Mouse (Mus musculus) heart, adult 2 months (tissue): ENCODE measurements around the gene Clec2d. TPM values are rescaled to one million over a fixed set of nuclear protein-coding genes. Genes with fewer than 3 reads are reported as not detected.

Experiments used
- DNase-seq, 2 experiments: peaks; one replicate each; pipeline ENCODE4 v3.0.0; 2021
- H3K27ac ChIP-seq: fragments of 200-600 bp; 2 replicates; pipeline ENCODE4 v1.8.1; 2022
- H3K27me3 ChIP-seq: fragments of 200-500 bp; 2 replicates; pipeline ENCODE4 v1.6.1; 2012; ENCODE audit warnings: mild to moderate bottlenecking, low read length, inconsistent platforms, mixed read lengths; ENCODE audit not compliant: control insufficient read depth, insufficient read depth
- H3K36me3 ChIP-seq: fragments of 200-500 bp; 2 replicates; pipeline ENCODE4 v1.6.1; 2012; ENCODE audit warnings: low read length, inconsistent platforms; ENCODE audit not compliant: control insufficient read depth, insufficient read depth
- H3K4me1 ChIP-seq: fragments of 200-500 bp; 2 replicates; pipeline ENCODE4 v1.6.1; 2011; ENCODE audit warnings: low read length; ENCODE audit not compliant: control insufficient read depth, insufficient read depth
- H3K4me3 ChIP-seq: fragments of 200-600 bp; 2 replicates; pipeline ENCODE4 v1.8.1; 2022
- H3K79me2 ChIP-seq: fragments of 200-500 bp; replicated peaks from 2 replicates; pipeline ENCODE4 v1.6.1; 2012; ENCODE audit warnings: mild to moderate bottlenecking, inconsistent platforms, low read length, moderate library complexity, mixed read lengths; ENCODE audit not compliant: control insufficient read depth, insufficient read depth
- H3K9ac ChIP-seq: fragments of 200-500 bp; 2 replicates; pipeline ENCODE4 v1.6.1; 2012; ENCODE audit warnings: low read depth, mild to moderate bottlenecking, control low read depth, inconsistent platforms, low read length, mixed read lengths
- CTCF ChIP-seq: fragments of 200-600 bp; IDR thresholded peaks from 2 replicates; pipeline ENCODE4 v1.8.1; 2022; ENCODE audit warnings: antibody characterized with exemption, mild to moderate bottlenecking, moderate library complexity
- EP300 ChIP-seq: fragments of 200-500 bp; IDR thresholded peaks from 2 replicates; pipeline ENCODE4 v1.6.1; 2011; ENCODE audit warnings: low read depth, low read length, control low read depth; ENCODE audit not compliant: insufficient read depth
- POLR2A ChIP-seq: fragments of 200-500 bp; IDR thresholded peaks from 2 replicates; pipeline ENCODE4 v1.6.1; 2011; ENCODE audit warnings: mild to moderate bottlenecking, low read depth, low read length, control low read depth; ENCODE audit not compliant: insufficient read depth
- WGBS: fragments of 180-500 bp; shearing (Covaris S2); methylation state at CpG from one replicate; pipeline ENCODE4 v1.1.7; 2018; 5-methylcytosine and 5-hydroxymethylcytosine counted together
- intact Hi-C: fragments of 180-260 bp; cut with DNase I; formaldehyde crosslinking; loops from one replicate; pipeline ENCODE4 v1.15.1; 2025
- polyA plus RNA-seq: library from polyadenylated mRNA; depleted of rRNA; stranded (reverse); fragments of >200 nt; gene quantifications from 2 replicates; pipeline ENCODE4 v1.2.3, GENCODE M21; 2012
- total RNA-seq, 2 experiments: library from RNA; stranded (reverse); gene quantifications; 2 replicates each; pipeline ENCODE4 v1.2.3; 2021

Clec2d gene
- total and polyA plus RNA-seq, 3 experiments = 28.7 to 40.7 (median 32.4) TPM

DNA sequence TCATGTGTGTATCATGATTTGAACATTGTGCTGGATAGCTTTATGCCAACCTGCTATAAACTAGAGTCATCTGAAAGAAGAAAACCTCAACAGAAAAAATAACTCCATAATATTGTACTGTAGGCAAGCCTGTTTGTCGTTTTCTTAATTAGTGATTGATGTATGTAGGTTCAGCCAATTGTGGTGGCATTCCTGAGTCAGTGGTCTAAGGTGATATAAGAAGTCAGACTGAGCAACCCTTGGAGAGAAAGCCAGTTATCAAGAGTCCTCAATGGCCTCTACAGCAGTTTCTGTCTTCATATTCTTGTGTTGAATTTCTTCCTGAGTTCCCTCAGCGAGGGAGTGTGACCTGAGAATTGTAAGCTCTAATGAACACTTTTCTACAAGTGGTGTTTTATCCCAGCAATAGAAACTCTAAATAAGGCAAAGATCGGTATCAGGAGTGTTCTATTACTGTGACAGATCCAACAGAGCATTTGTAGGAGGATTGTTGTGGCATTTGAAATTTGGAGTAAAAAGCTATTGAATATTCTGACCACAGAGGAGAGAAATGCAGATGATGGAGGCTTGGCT, 17.7 kb upstream of the Clec2d start:
- WGBS = 80% methylated on average over 3 of the region's 3 CpGs
- H3K27ac ChIP-seq = no peak overlapping the region
- H3K4me3 ChIP-seq = no peak overlapping the region
- no peaks in the 10 kb centered on the region for H3K36me3 ChIP-seq
- H3K27me3 ChIP-seq = no peaks in the 10 kb centered on the region
- intact Hi-C loops = no loop called here
- H3K4me1 ChIP-seq = no peaks in the 10 kb centered on the region
- DNase-seq = no peak
- TF ChIP-seq EP300 = no peak
- TF ChIP-seq CTCF = no peak
- TF ChIP-seq POLR2A = no peak
- no peak overlapping the region for H3K9ac ChIP-seq
- no peaks in the 10 kb centered on the region for H3K79me2 ChIP-seq

- no peaks in the 10 kb centered on the region for H3K79me2 ChIP-seq
- DNase-seq = no peak
- no peaks in the 10 kb centered on the region for H3K36me3 ChIP-seq
- WGBS = 76% methylated on average over 1 of the region's 1 CpGs
- TF ChIP-seq CTCF (no peak), POLR2A (no peak), EP300 (no peak)
- H3K4me3 ChIP-seq = no peak overlapping the region
- no peaks in the 10 kb centered on the region for H3K27me3 ChIP-seq
- H3K4me1 ChIP-seq = no peaks in the 10 kb centered on the region
- no peak overlapping the region for H3K27ac ChIP-seq
- intact Hi-C loops = no loop called here
- H3K9ac ChIP-seq = no peak overlapping the region
These were observed 16.8 kb upstream of the Clec2d start for GRCm38 (mm10) chr6:129163606-129164005.

- Histone ChIP-seq H3K27me3 (no peaks in the 10 kb centered on the region), H3K36me3 (no peaks in the 10 kb centered on the region), H3K9ac (no peak overlapping the region), H3K27ac (no peak overlapping the region), H3K4me1 (no peaks in the 10 kb centered on the region), H3K79me2 (no peaks in the 10 kb centered on the region), H3K4me3 (no peak overlapping the region)
- DNase-seq = no peak
- intact Hi-C loops = no loop called here
- 100% methylated on average over 1 of the region's 1 CpGs for WGBS
- TF ChIP-seq POLR2A (no peak), CTCF (no peak), EP300 (no peak)
These were observed 9.5 kb upstream of the Clec2d start for GRCm38 (mm10) chr6:129170925-129171324.

- DNase-seq = no peak
- H3K27ac ChIP-seq = no peak overlapping the region
- no peak overlapping the region for H3K9ac ChIP-seq
- TF ChIP-seq POLR2A = no peak
- TF ChIP-seq CTCF = no peak
- TF ChIP-seq EP300 = no peak
- no peak overlapping the region for H3K4me3 ChIP-seq
- H3K4me1 ChIP-seq = no peaks in the 10 kb centered on the region
- WGBS = 98% methylated on average over 1 of the region's 1 CpGs
- H3K36me3 ChIP-seq = no peaks in the 10 kb centered on the region
- intact Hi-C loops = no loop called here
- H3K27me3 ChIP-seq = no peaks in the 10 kb centered on the region
- H3K79me2 ChIP-seq = no peaks in the 10 kb centered on the region
These were observed 8.7 kb upstream of the Clec2d start for GRCm38 (mm10) chr6:129171675-129172074.

- no peaks in the 10 kb centered on the region for H3K79me2 ChIP-seq
- TF ChIP-seq POLR2A (no peak), EP300 (no peak), CTCF (no peak)
- no peaks in the 10 kb centered on the region for H3K27me3 ChIP-seq
- DNase-seq = no peak
- H3K36me3 ChIP-seq = no peaks in the 10 kb centered on the region
- H3K9ac ChIP-seq = no peak overlapping the region
- H3K27ac ChIP-seq = no peak overlapping the region; the same call in 1 of the 2 replicates
- H3K4me3 ChIP-seq = no peak overlapping the region
- intact Hi-C loops = loop anchor here (5.0 kb wide), 2 partner anchors 43 to 323 kb away; no protein-coding TSS in a partner anchor
- H3K4me1 ChIP-seq = peaks cover 1% of the 10 kb centered on the region; the same call in 1 of the 2 replicates
These were observed 5.6 kb upstream of the Clec2d start for GRCm38 (mm10) chr6:129174836-129175235.

GRCm38 (mm10) chr6:129175612-129176011, 4.8 kb upstream of the Clec2d start:
- no peak overlapping the region for H3K4me3 ChIP-seq
- H3K79me2 ChIP-seq = no peaks in the 10 kb centered on the region
- intact Hi-C loops = loop anchor here (5.0 kb wide), 2 partner anchors 43 to 323 kb away; no protein-coding TSS in a partner anchor
- no peak for DNase-seq
- H3K27me3 ChIP-seq = no peaks in the 10 kb centered on the region
- H3K9ac ChIP-seq = no peak overlapping the region
- TF ChIP-seq CTCF (no peak), EP300 (no peak), POLR2A (no peak)
- peaks cover 1% of the 10 kb centered on the region; the same call in 1 of the 2 replicates for H3K4me1 ChIP-seq
- H3K27ac ChIP-seq = no peak overlapping the region
- no peaks in the 10 kb centered on the region for H3K36me3 ChIP-seq

DNA sequence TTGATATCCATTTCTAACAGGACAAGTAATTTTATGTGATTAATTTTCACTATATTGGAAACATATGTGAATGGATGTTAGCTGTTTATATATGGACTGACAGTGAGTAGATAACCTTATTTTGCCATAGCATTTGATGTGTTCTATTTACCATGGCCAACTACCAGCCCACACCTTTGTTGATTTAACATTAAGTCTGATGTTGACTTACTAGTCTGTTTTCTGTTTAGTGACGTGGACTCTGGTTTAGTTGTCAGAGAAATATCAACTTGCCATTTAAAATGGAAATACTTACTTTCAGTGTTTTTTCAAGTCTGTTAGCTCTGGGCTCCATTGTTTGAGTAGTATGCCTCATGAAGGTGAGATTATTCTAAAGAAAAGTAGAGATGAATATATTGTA, 3.8 kb upstream of the Clec2d start:
- no peak for TF ChIP-seq CTCF
- TF ChIP-seq POLR2A = no peak
- TF ChIP-seq EP300 = no peak
- no peaks in the 10 kb centered on the region for H3K27me3 ChIP-seq
- H3K27ac ChIP-seq = no peak overlapping the region
- no peak for DNase-seq
- intact Hi-C loops = loop anchor here (5.0 kb wide), 2 partner anchors 44 to 324 kb away; no protein-coding TSS in a partner anchor
- H3K4me1 ChIP-seq = peaks cover 1% of the 10 kb centered on the region; the same call in 1 of the 2 replicates
- H3K79me2 ChIP-seq = no peaks in the 10 kb centered on the region
- no peak overlapping the region for H3K4me3 ChIP-seq
- H3K36me3 ChIP-seq = no peaks in the 10 kb centered on the region
- H3K9ac ChIP-seq = no peak overlapping the region
- WGBS = 92% methylated on average over 1 of the region's 1 CpGs
